Mouse (Mus musculus): Measurements from ENCODE around the gene Lmod1. TPM values are rescaled to one million over a fixed set of nuclear protein-coding genes. Genes with fewer than 3 reads are reported as not detected.

Gene Lmod1
- polyA plus RNA-seq, 1 experiment, result 1.1 TPM

- no peak for DNase-seq (ENCODE audit: extremely low spot score in 1 of 2, low spot score in 1 of 2)
These were observed 77.0 kb downstream of the Lmod1 start for GRCm38 (mm10) chr1:135401452-135402110.

- DNase-seq (ENCODE audit: extremely low spot score in 1 of 2, low spot score in 1 of 2), result no peak
These were observed 80.7 kb downstream of the Lmod1 start for GRCm38 (mm10) chr1:135405356-135405755.

GRCm38 (mm10) chr1:135408973-135409372 is 84.4 kb downstream of the Lmod1 start:
- no peak for DNase-seq (ENCODE audit: extremely low spot score in 1 of 2, low spot score in 1 of 2)

- peak; percentile 18 to 71 for DNase-seq (ENCODE audit: extremely low spot score in 1 of 2, low spot score in 1 of 2)
These were observed 86.4 kb downstream of the Lmod1 start for GRCm38 (mm10) chr1:135410967-135411366.

GRCm38 (mm10) chr1:135412130-135412529 is 87.5 kb downstream of the Lmod1 start:
- DNase-seq (ENCODE audit: extremely low spot score in 1 of 2, low spot score in 1 of 2), result no peak

- peak in 1 of 2 experiments; percentile 69 for DNase-seq (ENCODE audit: extremely low spot score in 1 of 2, low spot score in 1 of 2)
These were observed 89.4 kb downstream of the Lmod1 start for GRCm38 (mm10) chr1:135413996-135414395.

Other genes starting within 250 kb of the Lmod1 start
- 19.1 and 21.3 TPM in 2 replicates for gene Lgr6, start 219.5 kb upstream of the Lmod1 start, polyA plus RNA-seq (2012; rRNA removed)
- gene Ptpn7, start 192.1 kb upstream of the Lmod1 start, polyA plus RNA-seq (2012; rRNA removed), result 0.19 and 0.20 TPM in 2 replicates
- gene Arl8a, start 178.0 kb upstream of the Lmod1 start, polyA plus RNA-seq (2012; rRNA removed), result 337 and 341 TPM in 2 replicates
- 265 and 291 TPM in 2 replicates for gene Gpr37l1, start 157.1 kb upstream of the Lmod1 start, polyA plus RNA-seq (2012; rRNA removed)
- 0.10 and 0.21 TPM in 2 replicates for gene Elf3, start 66.2 kb upstream of the Lmod1 start, polyA plus RNA-seq (2012; rRNA removed)
- 56.6 and 64.8 TPM in 2 replicates for gene Rnpep, start 40.7 kb upstream of the Lmod1 start, polyA plus RNA-seq (2012; rRNA removed)
- 73.1 and 76.2 TPM in 2 replicates for gene Timm17a, start 11.0 kb upstream of the Lmod1 start, polyA plus RNA-seq (2012; rRNA removed)
- gene Shisa4, start 50.4 kb downstream of the Lmod1 start, polyA plus RNA-seq (2012; rRNA removed), result 174 and 198 TPM in 2 replicates
- gene Ipo9, start 105.7 kb downstream of the Lmod1 start, polyA plus RNA-seq (2012; rRNA removed), result 137 and 174 TPM in 2 replicates

All from frontal cortex, adult 2 months (tissue).